Mouse (Mus musculus) heart, embryonic 15.5 days (tissue): Measurements from ENCODE around the gene Mib2. TPM values are rescaled to one million over a fixed set of nuclear protein-coding genes. Genes with fewer than 3 reads are reported as not detected.

ENCODE experiments used
- ATAC-seq: fragments of 200-750 bp; cut with Nextera tagmentation; replicated peaks from 2 replicates; pipeline ENCODE4 v1.8.0; 2017; ENCODE audit warnings: low read depth, moderate TSS enrichment; ENCODE audit not compliant: insufficient number of reproducible peaks, insufficient read depth, low FRiP score
- H3K27ac ChIP-seq: fragments of 300-500 bp; sonication (generic); 2 replicates; pipeline ENCODE4 v1.5.1; 2015; ENCODE audit warnings: mild to moderate bottlenecking, inconsistent platforms
- H3K27me3 ChIP-seq: fragments of 300-500 bp; sonication (generic); 2 replicates; pipeline ENCODE4 v1.6.1; 2015; ENCODE audit warnings: inconsistent platforms
- H3K36me3 ChIP-seq: fragments of 300-500 bp; sonication (generic); 2 replicates; pipeline ENCODE4 v1.6.1; 2015; ENCODE audit warnings: mild to moderate bottlenecking, inconsistent platforms
- H3K4me1 ChIP-seq: fragments of 300-500 bp; sonication (generic); replicated peaks from 2 replicates; pipeline ENCODE4 v1.6.1; 2015; ENCODE audit warnings: inconsistent platforms
- H3K4me2 ChIP-seq: fragments of 300-500 bp; sonication (generic); 2 replicates; pipeline ENCODE4 v1.6.1; 2015; ENCODE audit warnings: inconsistent platforms, mild to moderate bottlenecking, moderate library complexity
- H3K4me3 ChIP-seq: fragments of 300-500 bp; sonication (generic); 2 replicates; pipeline ENCODE4 v1.5.1; 2015; ENCODE audit warnings: mild to moderate bottlenecking, inconsistent platforms
- H3K9ac ChIP-seq: fragments of 300-500 bp; sonication (generic); 2 replicates; pipeline ENCODE4 v1.6.1; 2015; ENCODE audit warnings: mild to moderate bottlenecking, inconsistent platforms
- H3K9me3 ChIP-seq: fragments of 300-500 bp; sonication (generic); replicated peaks from 2 replicates; pipeline ENCODE4 v1.6.1; 2016; ENCODE audit warnings: inconsistent platforms
- WGBS: fragments of 180-500 bp; shearing (Covaris S2); methylation state at CpG from one replicate; pipeline ENCODE4 v1.1.7; 2015; ENCODE audit warnings: mixed read lengths; 5-methylcytosine and 5-hydroxymethylcytosine counted together
- polyA plus RNA-seq: library from polyadenylated mRNA; unstranded; fragments of >200 nt; fragmentation: Nextera tagmentation; extraction: Ambion mirVana; gene quantifications from 2 replicates; pipeline ENCODE4 v1.2.1, GENCODE M21; 2015

Mib2 gene
- polyA plus RNA-seq, 1 experiment from 2014 or later: 17.3 TPM

GRCm38 (mm10) chr4:155660641-155661040, 8.4 kb downstream of the Mib2 start:
- Histone ChIP-seq H3K9ac (no peak overlapping the region), H3K9me3 (no peaks in the 10 kb centered on the region), H3K27ac (peak overlapping the region; percentile 21; the same call in 1 of the 2 replicates), H3K27me3 (peaks cover 13% of the 10 kb centered on the region), H3K4me2 (no peak overlapping the region), H3K36me3 (peaks cover 13% of the 10 kb centered on the region; the same call in 1 of the 2 replicates), H3K4me1 (peaks cover 17% of the 10 kb centered on the region), H3K4me3 (no peak overlapping the region)
- WGBS: 46% methylated on average over 12 of the region's 12 CpGs
- ATAC-seq: peak; percentile 38; the same call in 1 of the 2 replicates

- ATAC-seq: no peak
- Histone ChIP-seq H3K9ac (no peak overlapping the region), H3K27me3 (peaks cover 28% of the 10 kb centered on the region), H3K9me3 (no peaks in the 10 kb centered on the region), H3K4me1 (peaks cover 33% of the 10 kb centered on the region), H3K36me3 (peaks cover 13% of the 10 kb centered on the region; the same call in 1 of the 2 replicates), H3K27ac (no peak overlapping the region), H3K4me2 (no peak overlapping the region), H3K4me3 (no peak overlapping the region)
- 86% methylated on average over 10 of the region's 10 CpGs for WGBS
These were observed 10.0 kb downstream of the Mib2 start for GRCm38 (mm10) chr4:155658961-155659360.

GRCm38 (mm10) chr4:155656214-155656751, 12.7 kb downstream of the Mib2 start:
- Histone ChIP-seq H3K36me3 (peaks cover 13% of the 10 kb centered on the region; the same call in 1 of the 2 replicates), H3K27me3 (peaks cover 33% of the 10 kb centered on the region), H3K27ac (no peak overlapping the region), H3K9ac (no peak overlapping the region), H3K4me1 (peaks cover 53% of the 10 kb centered on the region), H3K4me3 (no peak overlapping the region), H3K4me2 (no peak overlapping the region), H3K9me3 (no peaks in the 10 kb centered on the region)
- no peak for ATAC-seq
- 92% methylated on average over 13 of the region's 13 CpGs for WGBS

GRCm38 (mm10) chr4:155654456-155655298, 14.3 kb downstream of the Mib2 start:
- Histone ChIP-seq H3K9me3 (no peaks in the 10 kb centered on the region), H3K4me3 (peak overlapping the region; percentile 48), H3K36me3 (peaks cover 28% of the 10 kb centered on the region), H3K27ac (peak overlapping the region; percentile 61), H3K9ac (peak overlapping the region; percentile 53), H3K4me1 (peaks cover 50% of the 10 kb centered on the region), H3K4me2 (peak overlapping the region; percentile 76), H3K27me3 (peaks cover 33% of the 10 kb centered on the region)
- no peak for ATAC-seq
- 2% methylated on average over 52 of the region's 52 CpGs for WGBS

GRCm38 (mm10) chr4:155654183-155654455, 14.9 kb downstream of the Mib2 start:
- Histone ChIP-seq H3K36me3 (peaks cover 28% of the 10 kb centered on the region), H3K9ac (peak overlapping the region; percentile 53; the same call in 1 of the 2 replicates), H3K4me3 (peak overlapping the region; percentile 48), H3K4me1 (peaks cover 50% of the 10 kb centered on the region), H3K27ac (peak overlapping the region; percentile 61), H3K27me3 (peaks cover 33% of the 10 kb centered on the region), H3K9me3 (no peaks in the 10 kb centered on the region), H3K4me2 (peak overlapping the region; percentile 76)
- no peak for ATAC-seq
- 4% methylated on average over 6 of the region's 6 CpGs for WGBS

- Histone ChIP-seq H3K9me3 (no peaks in the 10 kb centered on the region), H3K4me1 (peaks cover 50% of the 10 kb centered on the region), H3K4me3 (peak overlapping the region; percentile 48), H3K27ac (peak overlapping the region; percentile 61), H3K9ac (peak overlapping the region; percentile 50), H3K27me3 (peaks cover 33% of the 10 kb centered on the region), H3K36me3 (peaks cover 28% of the 10 kb centered on the region), H3K4me2 (peak overlapping the region; percentile 76)
- ATAC-seq: peak; percentile 36; the same call in 1 of the 2 replicates
- 2% methylated on average over 31 of the region's 31 CpGs for WGBS
These were observed 15.4 kb downstream of the Mib2 start for GRCm38 (mm10) chr4:155653451-155654182.

- Histone ChIP-seq H3K36me3 (peaks cover 34% of the 10 kb centered on the region), H3K9me3 (no peaks in the 10 kb centered on the region), H3K27me3 (peaks cover 33% of the 10 kb centered on the region), H3K4me2 (peak within 1 kb of the TSS; percentile 76), H3K4me3 (peak within 1 kb of the TSS; percentile 48), H3K9ac (peak within 1 kb of the TSS; percentile 50), H3K27ac (peak within 1 kb of the TSS; percentile 61), H3K4me1 (peaks cover 50% of the 10 kb centered on the region)
- ATAC-seq: peak; percentile 60
- under 1% methylated on average over 33 of the region's 33 CpGs for WGBS
These were observed 15.9 kb downstream of the Mib2 start, which contains the start of gene Mmp23 for GRCm38 (mm10) chr4:155653086-155653450. Gene Mmp23 (minus strand): TSS chr4:155653384.

- 25% methylated on average over 35 of the region's 36 CpGs for WGBS
- H3K27ac ChIP-seq: peak overlapping the region; percentile 61
- H3K27me3 ChIP-seq: peaks cover 33% of the 10 kb centered on the region
- peaks cover 40% of the 10 kb centered on the region for H3K36me3 ChIP-seq
- H3K4me1 ChIP-seq: peaks cover 50% of the 10 kb centered on the region
- no peak for ATAC-seq
- no peaks in the 10 kb centered on the region for H3K9me3 ChIP-seq
- peak overlapping the region; percentile 76 for H3K4me2 ChIP-seq
- peak overlapping the region; percentile 50 for H3K9ac ChIP-seq
- H3K4me3 ChIP-seq: peak overlapping the region; percentile 48
These were observed 16.5 kb downstream of the Mib2 start for GRCm38 (mm10) chr4:155652283-155653085.

- Histone ChIP-seq H3K4me3 (peak overlapping the region; percentile 48), H3K36me3 (peaks cover 46% of the 10 kb centered on the region), H3K27ac (peak overlapping the region; percentile 61), H3K27me3 (peaks cover 31% of the 10 kb centered on the region), H3K9me3 (no peaks in the 10 kb centered on the region), H3K4me1 (peaks cover 50% of the 10 kb centered on the region), H3K4me2 (peak overlapping the region; percentile 76), H3K9ac (no peak overlapping the region)
- peak; percentile 51 for ATAC-seq
- 52% methylated on average over 15 of the region's 15 CpGs for WGBS
These were observed 17.3 kb downstream of the Mib2 start for GRCm38 (mm10) chr4:155651553-155652269.

GRCm38 (mm10) chr4:155649355-155649754, 19.6 kb downstream of the Mib2 start:
- Histone ChIP-seq H3K9ac (no peak overlapping the region), H3K4me3 (no peak overlapping the region), H3K27me3 (peaks cover 9% of the 10 kb centered on the region), H3K4me1 (peaks cover 38% of the 10 kb centered on the region), H3K9me3 (no peaks in the 10 kb centered on the region), H3K27ac (no peak overlapping the region), H3K36me3 (peaks cover 52% of the 10 kb centered on the region), H3K4me2 (no peak overlapping the region)
- ATAC-seq: no peak
- WGBS: 88% methylated on average over 11 of the region's 11 CpGs
